Mouse (Mus musculus) telencephalon, adult 2 months (tissue): ENCODE results near the gene Por.

Experiments used
- DNase-seq: peaks from one replicate; pipeline ENCODE4 v3.0.0-alpha.2; 2011; ENCODE audit warnings: low read depth, low spot score

The Por gene

DNA sequence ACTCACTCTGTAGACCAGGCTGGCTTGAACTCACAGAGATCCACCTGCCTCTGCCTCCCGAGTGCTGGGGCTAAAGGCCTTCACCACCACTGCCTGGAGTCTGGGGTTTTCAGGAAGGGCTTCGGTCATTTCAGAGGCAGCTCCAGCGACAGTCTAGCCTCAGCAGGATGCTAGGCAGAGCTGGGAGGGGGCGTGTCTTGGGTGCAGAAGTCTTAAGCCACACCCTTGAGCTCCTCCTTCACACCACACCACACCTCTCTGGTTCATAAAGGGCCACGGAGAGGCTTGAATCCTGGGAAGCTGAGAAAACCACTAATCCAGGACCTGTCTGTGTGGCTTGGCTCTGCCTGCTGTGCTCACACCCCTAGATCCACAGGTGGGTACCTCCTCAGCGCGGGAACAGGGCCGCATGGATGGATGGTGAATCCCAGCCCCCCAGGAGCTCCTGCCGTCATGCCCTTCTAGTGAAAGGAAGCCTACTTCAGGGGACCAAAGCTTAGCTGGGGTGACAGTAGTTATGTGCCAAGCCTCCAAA, at the start of gene Por:
Gene Por (plus strand): TSS at position 293 of the 535 bp plus-strand sequence.
- DNase-seq, result no peak

DNA sequence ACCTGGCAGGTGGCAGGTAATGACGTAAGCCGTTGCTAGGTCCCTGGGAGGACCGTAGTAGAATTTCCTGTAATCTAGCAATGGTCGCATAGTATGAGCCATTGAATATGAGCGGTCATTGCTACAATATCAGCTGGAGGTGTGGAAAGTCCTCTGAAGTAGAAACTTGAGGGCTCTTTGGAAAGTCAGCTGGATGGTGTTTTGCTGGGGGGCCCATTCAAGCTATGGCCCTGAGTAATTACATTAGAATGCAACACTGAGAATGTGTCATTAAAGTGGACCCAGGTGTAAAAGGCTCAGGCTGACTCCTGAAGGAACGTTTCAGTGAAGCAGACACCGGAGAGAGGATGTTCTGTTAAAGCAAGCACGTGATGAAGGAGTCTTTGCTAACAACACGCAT, 49.3 kb upstream of the Por start:
- DNase-seq, result no peak

DNA sequence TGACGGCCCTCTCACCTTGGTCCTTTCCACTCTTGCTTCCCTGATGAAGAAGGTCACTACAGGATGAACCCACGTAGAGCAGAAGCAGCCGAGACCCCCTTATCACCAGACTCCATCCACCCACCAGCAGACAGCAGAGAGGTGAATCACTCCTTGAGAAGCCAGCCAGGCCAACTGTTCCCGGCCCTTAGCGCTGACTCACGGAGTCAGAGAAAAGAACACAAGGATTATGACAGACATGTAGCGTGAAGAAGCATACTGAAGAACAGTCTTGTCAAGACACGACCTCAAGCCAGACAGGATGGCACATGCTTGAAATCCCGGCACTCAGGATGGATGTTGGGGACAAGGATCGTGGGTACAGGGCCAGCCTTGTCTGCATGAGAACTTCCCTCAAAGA, 48.1 kb upstream of the Por start:
- DNase-seq, result no peak

DNA sequence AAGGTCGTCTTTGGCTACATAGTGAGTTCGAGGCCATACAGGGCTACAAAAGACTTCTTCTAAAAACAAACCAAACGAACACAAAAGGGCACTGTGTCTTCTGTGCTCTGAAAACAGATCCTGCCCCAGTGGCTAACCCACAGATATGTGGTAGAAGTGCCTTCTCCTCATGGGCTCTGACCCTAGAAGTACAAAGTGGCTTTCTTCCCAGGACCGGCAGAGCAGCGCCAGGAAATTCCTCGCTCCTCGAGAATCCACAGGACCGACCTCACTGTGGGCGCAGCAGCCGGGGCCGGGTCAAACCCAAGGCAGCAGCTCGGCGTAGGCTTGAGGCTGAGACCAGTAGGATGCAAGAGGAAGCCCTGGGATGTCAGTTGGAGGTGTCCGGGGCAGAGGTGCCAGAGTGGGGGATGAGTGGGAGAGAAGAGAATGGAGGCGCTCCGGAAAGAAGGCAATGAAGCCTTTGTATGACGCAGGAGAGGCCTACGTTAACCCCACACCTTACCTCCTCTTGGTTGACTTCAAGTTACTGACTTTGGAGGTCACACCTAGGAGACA, 46.7 kb upstream of the Por start:
- no peak for DNase-seq

DNA sequence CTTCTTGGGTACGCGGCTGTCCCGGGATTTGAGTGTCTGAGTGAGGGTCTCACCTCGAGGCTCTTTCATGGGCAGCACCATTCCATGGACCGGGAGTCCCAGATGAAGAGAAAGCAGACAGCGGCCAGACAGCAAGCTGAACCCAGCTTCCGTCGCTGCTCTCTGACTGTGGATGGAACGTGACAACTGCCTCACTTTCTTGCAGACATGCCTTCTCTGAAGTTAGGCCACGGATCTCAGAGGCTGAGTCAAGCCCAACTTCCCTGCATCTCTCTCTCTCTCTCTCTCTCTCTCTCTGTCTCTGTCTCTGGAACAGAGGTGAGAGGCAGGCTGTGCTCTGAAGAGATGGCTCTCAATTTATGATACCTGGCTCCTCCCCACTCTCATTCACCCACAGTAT, 40.9 kb upstream of the Por start:
- DNase-seq, result no peak

DNA sequence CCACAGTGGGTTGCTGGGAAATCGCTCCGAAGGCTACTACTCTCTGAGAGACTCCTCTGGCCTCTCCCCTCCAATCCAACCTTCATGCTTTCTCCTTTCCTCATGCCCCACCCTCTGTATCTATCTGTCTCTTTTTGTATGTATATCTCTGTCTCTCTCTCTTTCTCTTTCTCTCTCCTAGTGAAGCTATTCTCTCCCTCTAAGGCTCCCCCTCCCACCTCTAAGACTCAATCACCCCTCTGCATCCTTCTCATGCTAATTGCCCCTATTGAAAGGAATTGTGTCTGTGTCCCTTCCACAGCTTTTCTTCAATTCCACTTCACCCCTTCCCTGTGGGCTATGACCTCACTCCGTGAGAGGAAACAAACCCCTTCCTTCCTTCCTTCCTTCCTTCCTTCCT, 40.4 kb upstream of the Por start:
- no peak for DNase-seq

DNA sequence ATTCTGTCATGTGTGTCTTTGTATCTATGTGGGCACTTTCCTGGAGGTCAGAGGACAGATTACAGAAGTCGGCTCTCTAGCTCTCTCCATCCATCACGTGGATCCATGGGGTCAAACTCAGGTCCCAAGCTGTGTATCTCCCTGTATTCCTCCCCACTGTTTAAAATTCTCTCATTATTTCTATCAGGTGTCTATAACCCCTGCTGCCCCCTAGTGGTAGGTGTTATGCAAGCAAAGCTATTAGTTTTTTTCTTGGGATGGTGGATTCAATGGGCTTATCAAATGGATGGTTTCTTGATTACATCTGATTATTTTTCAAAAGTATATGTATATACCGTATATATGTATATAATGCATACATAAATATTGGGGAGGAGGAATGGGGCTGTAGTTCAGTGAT, 39.2 kb upstream of the Por start:
- peak; percentile 17 for DNase-seq

DNA sequence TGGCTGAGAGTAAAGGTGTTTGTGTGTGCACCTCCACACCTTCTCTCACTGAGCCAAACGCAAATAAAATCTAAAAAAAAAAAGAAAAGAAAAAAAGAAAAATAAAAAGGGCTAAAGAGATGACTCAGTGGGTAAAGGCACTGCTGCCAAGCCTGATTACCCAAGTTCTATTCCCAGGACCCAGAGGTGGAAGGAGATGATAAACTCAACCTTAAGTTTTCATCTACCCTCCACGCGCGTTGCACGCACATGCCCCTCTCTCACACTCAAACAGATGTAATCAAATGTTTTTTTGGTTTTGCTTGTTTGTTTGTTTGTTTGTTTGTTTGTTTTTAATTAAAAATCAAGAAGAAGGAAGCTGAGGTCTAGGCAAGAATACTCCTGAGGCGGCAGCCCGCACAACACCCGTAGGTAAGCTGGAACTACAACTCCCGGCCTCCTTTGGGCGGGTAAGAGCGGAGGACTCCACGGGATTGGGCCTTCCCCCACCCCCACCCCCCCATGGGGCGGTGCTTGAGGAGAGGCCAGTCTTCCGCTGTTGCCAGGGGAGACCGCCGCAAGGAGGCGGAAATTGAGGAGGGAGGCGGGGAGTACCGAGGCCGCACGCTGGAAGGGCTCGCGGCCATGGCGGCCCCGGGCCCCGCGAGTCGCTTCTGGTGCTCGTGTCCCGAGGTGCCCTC, 37.6 kb upstream of the Por start, which contains the start of gene Rhbdd2:
Gene Rhbdd2 (plus strand): TSS at position 502 of the 680 bp plus-strand sequence.
- DNase-seq, result peak; percentile 96

DNA sequence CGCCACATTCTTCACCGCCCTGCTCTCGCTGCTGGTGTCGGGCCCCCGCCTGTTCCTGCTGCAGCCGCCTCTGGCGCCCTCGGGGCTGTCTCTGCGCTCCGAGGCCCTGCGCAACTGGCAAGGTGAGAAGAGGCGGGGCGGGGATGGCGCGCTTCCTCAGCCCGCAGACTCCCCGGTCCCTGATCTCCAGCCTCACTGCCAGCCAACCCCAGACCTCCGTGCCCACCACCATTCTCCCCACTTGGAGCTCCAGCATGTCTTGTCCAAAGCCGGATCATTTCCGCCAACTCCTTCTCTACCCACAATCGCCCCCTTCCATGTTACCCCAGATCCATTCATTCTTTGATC, 37.1 kb upstream of the Por start:
- peak; percentile 15 for DNase-seq

DNA sequence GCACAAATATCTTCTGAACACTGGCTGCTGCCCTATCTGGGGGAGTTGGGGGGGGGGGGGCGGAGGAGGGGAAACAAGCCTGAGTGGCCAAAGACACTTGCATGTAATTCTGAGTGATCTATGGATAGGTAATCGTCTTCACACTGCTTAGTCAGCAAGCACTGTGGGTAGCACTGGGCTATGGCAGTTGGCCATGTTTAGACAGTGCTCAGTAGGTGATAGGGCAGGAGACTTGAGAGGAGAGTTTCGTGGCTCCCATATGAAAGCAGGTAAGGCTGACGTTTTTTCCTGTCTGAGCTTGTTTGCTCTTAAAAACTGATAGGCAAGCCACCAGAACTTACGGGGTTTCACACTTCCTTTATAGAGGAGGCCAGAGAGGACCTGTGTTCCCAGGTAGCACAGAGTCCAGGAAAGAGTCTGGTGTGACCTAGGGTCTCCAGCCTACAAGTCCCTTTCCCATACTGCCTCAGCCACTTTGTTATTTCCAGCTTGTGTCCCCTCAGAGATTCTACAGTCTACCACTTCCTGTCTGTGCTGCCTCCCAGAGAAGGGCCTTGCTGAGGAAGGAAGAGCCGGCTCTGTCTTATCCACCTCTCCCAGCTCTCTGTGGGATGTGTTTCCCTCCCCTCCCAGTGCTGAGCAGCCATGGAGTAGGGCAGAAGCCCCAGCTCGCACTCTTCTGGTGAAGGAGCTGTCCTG, 29.9 kb upstream of the Por start:
- DNase-seq, result no peak

DNA sequence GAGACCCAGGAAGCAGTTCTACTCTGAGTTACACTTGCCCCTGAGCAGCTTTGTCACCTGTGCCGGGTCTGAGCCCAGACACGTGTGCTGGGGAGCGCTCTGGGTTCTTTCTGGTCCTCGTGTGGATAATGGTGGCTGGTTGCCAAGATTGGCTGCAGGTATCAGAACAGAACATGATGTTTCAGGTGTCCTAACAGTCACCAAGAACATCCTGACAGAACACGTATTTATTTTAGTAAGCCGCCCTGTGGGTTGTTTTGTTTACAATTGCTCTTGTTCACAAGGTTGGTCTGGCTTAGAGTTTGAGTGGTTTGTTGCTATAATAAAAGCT, 29.4 kb upstream of the Por start:
- DNase-seq, result no peak

DNA sequence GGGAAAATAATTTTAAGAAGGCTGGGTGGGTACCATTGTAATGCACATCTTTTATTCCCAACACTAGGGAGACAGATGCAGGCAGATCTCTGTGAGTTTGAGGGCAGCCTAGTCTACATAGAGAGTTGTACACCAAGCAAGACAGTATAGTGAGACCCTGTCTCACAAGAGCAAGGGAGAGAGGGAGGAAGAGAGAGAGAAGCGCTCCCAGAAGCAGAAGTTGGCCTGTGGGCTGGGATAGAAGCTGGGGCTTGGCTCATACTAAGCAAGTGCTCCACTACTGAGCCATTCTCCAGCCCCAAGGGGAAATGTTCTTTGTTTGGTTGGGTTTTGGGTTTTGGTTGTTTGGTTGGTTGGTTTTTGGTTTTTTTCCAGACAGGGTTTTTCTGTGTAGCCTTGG, 28.8 kb upstream of the Por start:
- DNase-seq, result no peak

DNA sequence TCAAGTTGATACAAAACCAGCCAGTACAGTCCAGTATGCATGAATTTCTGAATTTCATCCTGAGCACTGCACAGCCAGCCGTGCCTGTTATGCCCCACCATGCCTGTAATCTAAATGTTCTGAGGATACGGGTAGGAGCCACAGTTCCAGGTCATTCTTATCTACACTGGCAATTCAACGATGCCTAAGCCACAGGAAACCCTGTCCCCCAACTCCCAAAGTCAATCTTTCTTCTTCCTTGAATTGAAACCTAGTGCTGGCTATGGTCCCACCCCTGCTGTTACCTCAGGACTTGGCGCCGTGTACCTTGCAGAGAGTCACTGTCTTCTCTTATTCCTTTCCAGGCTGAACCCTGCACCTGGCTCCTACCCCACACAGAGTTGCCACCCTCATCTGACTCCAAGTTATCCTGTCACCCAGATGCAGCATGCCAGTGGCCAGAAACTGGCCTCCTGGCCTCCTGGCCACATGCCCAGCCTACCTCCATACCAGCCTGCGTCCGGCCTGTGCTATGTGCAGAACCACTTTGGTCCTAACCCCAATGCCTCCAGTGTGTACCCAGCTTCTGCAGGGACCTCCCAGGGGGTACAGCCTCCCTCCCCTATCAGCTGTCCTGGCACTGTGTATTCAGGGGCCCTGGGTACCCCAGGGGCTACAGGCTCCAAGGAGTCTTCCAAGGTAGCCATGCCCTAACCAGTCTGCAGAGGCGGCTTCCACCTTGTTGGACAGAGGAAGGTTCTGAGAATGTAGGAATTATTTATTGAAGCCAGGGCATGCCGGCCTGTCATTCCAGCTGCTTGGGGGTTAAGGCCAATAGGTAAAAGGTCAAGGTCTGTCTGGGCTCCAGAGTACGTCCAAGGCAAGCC, 26.9 kb upstream of the Por start:
- no peak for DNase-seq

DNA sequence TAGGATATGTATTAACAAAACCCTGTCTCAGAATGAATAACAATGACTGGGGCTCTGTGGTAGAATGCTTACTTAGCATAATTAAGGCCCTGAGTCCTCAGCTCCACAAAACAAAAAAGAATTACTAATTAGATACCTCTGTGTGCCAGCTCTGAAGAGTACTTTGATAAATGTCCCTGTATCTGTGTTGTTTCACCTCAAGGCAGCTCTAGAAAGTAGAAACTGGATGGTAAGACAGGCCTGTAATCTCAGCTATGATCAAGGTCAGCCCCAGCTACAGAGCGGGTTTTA, 26.3 kb upstream of the Por start:
- DNase-seq, result no peak

DNA sequence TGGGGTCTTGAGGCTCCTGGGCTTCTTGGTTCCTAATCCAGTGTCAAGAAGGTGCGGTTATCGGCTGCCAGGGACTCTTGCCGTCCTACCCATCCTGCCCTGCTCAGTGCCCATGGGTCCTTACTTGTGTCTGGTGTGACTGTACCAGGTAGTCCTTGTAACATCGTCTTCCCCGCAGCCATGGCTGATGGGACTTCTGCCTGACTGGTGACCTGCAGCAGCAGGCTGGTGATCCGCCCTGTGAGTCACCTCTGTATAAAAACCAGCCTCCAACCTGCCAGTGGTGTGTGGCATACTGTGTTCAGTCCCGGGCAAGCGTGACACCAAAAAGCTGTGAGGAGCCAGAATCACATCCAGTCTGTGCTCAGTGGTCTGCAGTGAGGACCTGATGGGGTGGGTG, 26.0 kb upstream of the Por start:
- no peak for DNase-seq

DNA sequence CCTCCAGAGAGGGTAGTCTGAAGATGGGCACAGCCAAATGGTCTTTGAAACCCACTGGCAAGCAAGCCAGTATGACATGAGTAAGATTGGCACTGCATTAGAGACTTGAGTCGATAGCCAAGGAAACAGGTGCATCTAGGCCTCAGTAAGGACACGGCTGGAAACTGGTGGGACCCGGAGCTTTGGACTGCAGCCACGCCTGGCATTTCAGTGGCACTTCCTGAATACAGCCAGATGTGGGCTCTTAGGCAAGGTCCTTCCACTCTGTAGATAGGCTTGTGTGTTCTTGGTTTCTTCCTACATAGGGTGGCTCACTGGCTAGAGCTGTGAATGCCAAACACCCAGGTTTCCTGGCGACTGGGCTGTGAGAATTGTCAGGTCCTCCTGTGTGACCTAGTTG, 24.5 kb upstream of the Por start:
- DNase-seq, result no peak

DNA sequence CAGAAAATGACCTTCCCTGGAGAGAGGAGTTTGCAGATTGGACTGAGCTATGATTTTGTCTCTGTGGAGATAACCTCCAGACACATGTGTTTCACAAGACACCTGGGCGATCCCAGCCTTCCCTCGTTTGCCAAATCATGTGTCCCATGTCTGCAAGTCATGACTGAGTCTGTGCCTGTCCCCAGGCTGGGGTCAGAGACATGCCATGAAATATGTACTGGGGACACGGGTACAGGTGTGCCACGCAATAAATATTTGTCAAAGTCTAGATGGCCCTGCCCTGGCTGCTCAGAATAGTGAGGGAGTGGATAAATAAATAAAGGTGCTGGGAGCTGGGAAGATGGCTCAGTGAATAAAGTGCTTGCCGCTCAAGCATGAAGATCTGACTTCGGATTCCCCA, 23.8 kb upstream of the Por start:
- DNase-seq, result no peak

DNA sequence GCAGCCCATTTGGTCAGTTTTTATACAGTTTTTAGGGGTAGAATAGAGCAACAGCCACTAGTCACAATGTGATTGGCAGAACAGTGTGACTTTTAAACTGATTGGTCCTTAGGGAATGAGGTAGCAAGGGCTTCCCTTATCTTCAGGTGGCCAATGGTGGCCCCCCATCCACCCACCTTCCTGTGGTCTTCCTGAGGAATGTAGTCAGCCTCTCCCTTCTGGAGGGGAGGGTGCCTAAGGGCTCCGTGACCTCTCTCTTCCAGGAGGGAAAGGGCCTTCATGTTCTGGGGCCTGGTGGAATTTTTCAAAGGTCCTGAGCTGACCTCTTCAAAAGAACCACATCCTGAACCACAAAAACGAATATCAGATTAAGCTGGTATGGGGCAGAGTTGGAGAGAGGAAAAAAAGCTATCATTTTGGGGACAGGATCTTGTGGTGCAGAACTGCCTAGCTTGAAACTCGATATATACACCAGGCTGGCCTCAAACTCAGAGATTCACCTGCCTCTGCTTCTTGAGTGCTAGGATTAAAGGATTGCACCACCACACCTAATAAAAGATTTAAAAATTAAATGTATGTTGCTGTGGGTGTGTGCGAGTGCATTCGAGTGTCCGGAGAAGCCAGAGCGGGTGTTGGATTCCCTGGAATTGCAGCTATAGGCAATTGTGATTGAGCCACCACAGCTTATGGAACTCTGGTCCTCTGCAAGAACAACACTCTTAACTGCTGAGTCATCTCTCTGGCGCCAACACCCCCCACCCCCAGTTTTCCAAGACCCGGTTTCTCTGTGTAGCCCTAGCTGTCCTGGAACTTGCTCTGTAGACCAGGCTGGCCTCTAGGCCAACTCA, 21.1 kb upstream of the Por start:
- DNase-seq, result no peak

DNA sequence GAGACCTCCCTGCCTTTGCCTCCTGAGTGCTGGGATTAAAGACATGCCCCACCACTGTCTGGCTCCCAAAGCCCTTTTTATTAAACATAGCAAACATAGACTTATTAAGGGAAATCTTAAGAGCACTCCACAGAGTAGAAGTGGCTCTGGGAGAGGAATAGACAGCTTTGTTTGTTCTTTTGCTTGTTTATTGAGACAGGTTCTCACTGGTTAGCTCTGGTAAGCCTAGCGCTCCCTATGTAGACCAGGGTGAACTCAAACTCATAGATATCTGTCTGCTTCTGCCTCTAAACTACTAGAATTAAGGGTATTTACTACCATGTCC, 20.6 kb upstream of the Por start:
- no peak for DNase-seq

DNA sequence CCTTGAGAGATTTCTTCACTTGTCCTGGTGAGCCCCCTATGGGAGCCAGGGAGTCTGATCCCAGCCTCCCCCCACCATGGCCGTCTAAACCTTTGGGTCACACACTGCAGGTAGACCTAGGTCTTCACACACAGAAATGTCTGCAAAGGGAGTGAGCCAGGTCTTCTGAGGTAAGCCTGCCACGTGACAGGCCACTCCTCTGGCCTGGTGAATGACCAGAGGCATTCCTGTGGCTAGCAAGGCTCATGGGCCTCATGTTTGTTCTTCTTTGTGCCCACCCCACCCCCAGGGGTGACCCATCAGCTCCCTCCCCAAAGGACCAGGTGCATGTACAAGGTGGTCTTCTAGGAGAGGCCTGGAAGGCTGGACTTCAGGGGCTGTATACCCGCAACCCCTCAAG, 18.3 kb upstream of the Por start:
- no peak for DNase-seq

DNA sequence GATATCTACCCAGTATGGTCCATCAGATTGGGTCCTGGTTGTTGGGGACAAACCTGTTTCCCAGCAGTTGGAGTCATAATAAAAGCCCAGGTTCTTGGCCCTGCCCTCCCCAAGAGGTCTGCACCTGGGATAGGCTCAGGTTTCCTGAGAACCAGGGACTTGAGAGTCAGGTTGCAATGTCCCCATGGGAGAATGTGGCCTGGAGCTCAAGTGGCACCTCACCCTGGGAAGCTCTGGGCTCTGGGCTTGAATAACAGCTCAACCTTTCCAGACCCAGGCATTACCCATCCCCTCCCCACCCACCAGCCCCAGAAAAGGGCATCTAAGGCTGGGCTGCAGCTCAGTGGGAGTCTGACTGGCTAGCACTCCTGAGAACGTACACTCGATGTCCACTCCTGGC, 16.6 kb upstream of the Por start:
- no peak for DNase-seq

DNA sequence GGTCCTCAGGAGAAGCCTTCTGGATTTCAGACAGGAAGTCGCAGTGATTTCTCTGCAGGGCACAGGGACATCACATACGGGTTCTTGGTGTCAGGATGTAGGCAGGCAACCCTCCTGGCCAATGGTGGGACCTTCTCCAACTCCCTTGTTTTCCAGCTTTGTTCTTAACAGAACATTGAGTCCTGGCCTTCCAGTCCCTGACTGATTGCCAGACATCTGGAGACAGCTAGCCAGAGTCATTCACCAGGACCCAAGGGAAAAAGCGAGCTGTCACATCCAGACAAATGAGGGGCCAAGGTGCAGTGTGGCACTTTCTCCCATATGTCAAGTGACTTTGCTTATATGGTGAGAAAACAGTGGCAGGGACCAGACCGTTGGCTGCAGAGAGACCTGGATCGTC, 13.8 kb upstream of the Por start:
- DNase-seq, result no peak
